Mouse (Mus musculus) right cerebral cortex, postnatal 36 days (tissue): ENCODE data around the gene Rgs10.
A peak's percentile ranks its signal among the peaks of the same experiment; 100 is the strongest.
"Not testable (repeated sequence)": the region's sequence is repeated elsewhere in the genome, so short reads cannot be mapped to it uniquely, and the experiment has no call there.

ENCODE experiments used
- DNase-seq, 2 experiments: peaks; one replicate each; pipeline ENCODE4 v3.0.0; 2022; ENCODE audit warnings: low spot score in 2 of 2, mixed read lengths in 1 of 2

Gene Rgs10

DNA sequence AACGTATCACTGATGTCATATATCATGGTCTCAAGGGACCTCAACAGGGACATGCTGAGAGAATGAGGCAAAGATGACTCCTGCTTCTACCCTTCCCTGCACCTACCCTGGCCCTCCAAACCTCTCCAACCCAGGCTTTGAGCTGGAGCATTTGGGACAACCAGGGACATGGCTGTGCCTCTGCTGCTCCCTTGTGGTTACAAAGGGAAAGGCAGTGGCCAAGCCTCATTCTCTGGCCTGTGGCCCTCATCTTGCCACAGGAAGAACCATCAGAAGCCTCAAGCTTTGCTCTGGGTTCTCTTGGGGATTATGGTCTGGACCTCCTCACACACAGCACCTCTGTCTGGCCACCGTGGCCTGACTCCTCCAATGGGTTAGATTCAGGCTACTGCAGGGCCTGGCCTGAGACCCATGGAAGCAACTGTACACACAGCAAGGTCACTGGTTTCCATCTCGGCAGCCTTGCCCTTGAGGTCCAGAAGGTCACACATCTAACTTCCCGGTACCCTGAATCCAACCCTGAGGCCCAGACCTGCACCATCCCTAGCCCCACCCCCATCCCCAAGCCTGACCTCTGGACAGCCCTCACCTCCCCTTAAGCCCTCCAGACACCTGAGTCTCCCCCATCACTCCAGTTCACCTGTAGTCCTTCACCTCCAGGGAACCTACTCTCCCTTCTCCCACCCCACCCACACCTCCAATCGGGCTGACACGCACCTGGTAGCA is 73.5 kb downstream of the Rgs10 start:
- DNase-seq = peak; percentile 36 to 45

DNA sequence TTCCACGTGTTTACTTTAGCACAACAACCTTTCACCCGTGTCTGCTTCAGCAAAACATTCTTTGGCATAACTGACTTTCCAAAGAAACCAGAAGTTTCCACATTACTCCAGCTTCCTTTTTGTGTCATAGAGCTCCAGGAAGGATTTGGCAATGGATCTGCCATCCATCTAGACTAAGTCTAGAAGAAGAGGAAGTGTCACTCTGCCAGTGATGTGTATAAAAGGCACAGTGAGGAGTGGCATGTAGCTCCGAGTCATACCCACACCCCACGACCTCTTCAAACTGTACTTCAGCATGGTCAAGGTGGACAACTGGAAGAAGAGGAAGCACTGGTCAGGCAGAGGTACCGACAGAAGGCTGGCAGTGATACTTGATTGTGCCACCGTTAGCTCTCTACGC is 74.1 kb downstream of the Rgs10 start:
- no peak for DNase-seq

DNA sequence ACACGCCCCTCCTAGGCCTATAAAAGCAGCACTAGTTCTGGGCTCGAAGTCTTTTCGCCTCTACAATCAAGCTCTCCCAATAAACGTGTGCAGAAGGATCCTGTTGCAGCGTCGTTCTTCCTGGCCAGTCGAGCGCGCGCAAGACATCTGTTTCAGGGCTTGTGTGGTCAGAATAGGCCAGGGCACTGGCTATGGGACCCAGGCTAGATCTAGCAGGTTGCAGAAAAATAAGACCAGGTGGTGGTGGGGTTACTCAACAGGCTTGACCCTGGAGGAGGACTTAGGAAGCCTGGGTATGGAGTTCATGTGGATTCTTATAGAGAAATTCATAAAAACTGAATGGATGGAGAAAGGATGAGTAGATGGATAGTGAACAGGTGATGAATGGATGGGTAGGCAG is 75.9 kb downstream of the Rgs10 start:
- not testable (repeated sequence) for DNase-seq

DNA sequence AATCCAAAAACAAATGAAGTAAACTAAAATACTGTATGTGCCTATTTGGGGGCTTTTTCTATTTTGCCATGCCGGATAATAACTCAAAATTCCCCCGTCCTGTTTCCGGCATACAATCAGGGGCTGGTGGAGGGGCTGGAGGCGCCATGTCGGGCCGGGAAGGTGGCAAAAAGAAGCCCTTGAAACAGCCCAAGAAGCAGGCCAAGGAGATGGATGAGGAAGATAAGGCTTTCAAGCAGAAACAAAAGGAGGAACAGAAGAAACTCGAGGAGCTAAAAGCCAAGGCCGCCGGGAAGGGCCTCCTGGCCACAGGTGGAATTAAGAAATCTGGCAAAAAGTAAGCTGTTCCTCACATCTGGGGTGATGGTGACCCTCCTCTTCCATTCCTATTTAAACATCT is 78.2 kb downstream of the Rgs10 start:
- DNase-seq = not testable (repeated sequence)

DNA sequence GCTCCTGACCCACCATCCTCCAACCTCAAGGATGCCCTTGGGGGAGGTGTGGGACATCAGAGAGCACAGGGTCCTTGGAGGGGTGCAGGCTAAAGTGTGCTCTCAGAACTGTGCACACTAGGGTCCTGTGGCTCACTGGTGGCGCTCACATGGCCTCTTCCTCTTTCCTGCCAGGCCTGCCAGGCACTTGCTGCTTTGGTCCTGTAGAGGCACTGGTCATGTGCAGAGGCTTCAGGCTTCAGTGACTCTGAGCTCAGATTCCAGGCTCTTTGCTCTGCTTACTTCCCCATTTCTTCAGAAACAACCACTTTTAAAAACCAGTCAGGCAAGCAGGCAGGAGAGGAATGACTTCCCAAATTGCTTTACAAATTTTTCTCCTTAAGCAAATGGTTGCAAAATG is 85.7 kb downstream of the Rgs10 start:
- no peak for DNase-seq

DNA sequence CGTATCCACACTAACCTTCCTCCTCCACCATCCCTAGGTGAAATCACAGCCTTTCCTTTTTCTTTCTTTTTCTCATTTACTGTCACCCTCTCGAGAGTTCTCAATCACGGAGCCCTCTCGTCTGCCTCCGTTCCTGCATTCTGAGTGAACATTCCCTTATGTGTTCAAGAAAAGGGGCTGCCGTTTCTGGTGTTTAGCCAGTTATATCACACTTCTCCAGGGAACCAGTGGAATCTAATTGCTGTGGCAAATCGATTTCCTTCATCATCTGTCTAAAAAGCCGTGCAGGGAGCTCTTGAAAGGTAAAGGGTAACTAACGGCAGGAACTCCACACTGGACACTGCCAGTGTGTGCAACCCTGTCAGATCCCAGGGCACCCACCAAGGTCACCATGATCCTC is 87.6 kb downstream of the Rgs10 start:
- no peak for DNase-seq

DNA sequence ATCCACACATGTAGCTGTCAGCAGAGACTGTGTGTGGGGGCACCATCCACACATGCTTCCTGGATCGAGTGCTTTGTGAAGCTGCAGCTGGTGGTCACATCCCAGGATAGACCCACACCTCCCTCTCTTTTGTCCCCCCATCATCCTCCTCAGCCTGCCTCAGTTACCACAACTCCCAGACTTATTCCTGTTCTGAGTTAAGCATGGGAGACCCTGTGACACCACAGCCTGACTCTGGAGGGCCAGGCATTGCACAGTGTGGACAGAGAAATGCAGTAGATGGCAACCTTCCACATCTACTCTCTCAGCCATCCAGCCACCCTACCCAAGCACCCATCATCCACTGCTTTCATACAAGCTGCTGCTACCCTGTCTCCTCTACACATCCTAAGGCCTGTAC is 93.6 kb downstream of the Rgs10 start:
- DNase-seq = no peak
